ENCODE assay signal across 8 mouse cellular contexts in the genomic region with DNA sequence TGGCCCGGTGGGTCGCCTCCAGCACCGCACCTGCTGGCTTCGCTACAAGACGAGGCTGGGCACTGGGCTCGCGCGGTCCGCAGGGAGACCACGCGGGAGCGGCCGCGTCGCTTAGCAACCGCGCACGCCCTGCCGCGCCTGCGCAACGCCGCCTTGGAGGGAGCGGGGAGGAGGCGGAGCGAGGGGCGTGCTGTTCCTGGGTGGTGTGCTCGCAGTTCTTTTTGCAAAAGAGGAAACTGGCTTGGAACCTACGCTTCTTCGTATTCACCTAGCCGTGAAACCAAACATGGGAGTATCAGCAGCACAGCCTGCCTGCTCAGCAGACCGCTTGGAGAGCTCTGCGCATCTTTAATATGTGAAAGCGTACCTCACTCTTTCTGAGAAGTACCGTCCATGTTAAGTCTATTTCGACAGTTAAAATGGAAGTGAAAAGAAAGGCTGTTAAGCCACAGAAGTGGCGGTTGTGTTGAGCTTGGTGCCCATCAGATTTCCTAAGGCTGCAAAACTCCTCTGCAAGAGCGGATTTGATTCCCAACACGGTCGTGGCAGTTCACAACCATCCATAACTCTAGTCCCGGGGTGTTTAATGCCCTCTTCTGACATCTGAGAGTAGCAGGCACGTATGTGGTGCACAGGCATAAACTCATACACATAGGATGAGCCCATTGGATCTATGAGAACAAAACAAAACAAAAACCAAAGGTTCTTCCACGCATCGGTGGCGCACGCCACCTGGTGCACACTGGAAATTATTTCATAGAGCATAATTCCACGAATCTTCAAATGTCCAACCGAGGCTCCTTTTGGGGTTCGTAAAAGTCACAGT. TPM values are rescaled to one million over a fixed set of nuclear protein-coding genes. Genes with fewer than 3 reads are reported as not detected.
DNase-seq lines count a peak whose midpoint lies in the region; ATAC-seq and TF ChIP-seq lines count a peak whose summit lies in the region.

A gene (minus strand): TSS at position 150 of the 826 bp plus-strand sequence.

- DNase-seq in A20 (ENCODE audit: low read depth, low spot score) = peak; percentile 97
- DNase-seq in heart, embryonic 10.5 days (ENCODE audit: low spot score) = peak; percentile 95
- DNase-seq in liver, embryonic 11.5 days (ENCODE audit: low spot score) = peak; percentile 91
- peak; percentile 93 for DNase-seq in naive thymus-derived CD4-positive, alpha-beta T cell, adult 2 months (ENCODE audit: low read depth)

- H3K4me1 ChIP-seq in bone marrow, adult 2 months (ENCODE audit: control insufficient read depth, insufficient read depth, low read length) = peaks cover 4% of the 10 kb centered on the region; the same call in 1 of the 2 replicates
- 0 out of 2 replicates have a peak, but pooled peaks cover 6% of the 10 kb centered on the region for H3K4me1 ChIP-seq in embryonic facial prominence, embryonic 15.5 days
- peaks cover 19% of the 10 kb centered on the region for H3K4me1 ChIP-seq in heart, embryonic 10.5 days
- H3K4me1 ChIP-seq in kidney, embryonic 15.5 days = peaks cover 30% of the 10 kb centered on the region
- H3K4me1 ChIP-seq in liver, embryonic 11.5 days (replicated peaks; ENCODE audit: control insufficient read depth, insufficient read depth, low read length) = peaks cover 21% of the 10 kb centered on the region
- H3K4me1 ChIP-seq in stomach, embryonic 14.5 days (ENCODE audit: control insufficient read depth, insufficient read depth, low read length) = peaks cover 5% of the 10 kb centered on the region; the same call in 1 of the 2 replicates

- peak; percentile 95 for ATAC-seq in embryonic facial prominence, embryonic 15.5 days (ENCODE audit: insufficient number of reproducible peaks, low FRiP score, low TSS enrichment, low read depth)
- ATAC-seq in kidney, embryonic 15.5 days (replicated peaks; ENCODE audit: low FRiP score) = peak; percentile 99
- peak; percentile 93 for ATAC-seq in liver, embryonic 11.5 days (replicated peaks; ENCODE audit: low FRiP score)
- peak; percentile 96 for ATAC-seq in stomach, embryonic 14.5 days (ENCODE audit: insufficient number of reproducible peaks, insufficient read depth, low FRiP score, low read depth)

- H3K36me3 ChIP-seq in embryonic facial prominence, embryonic 15.5 days = no peaks in the 10 kb centered on the region
- no peaks in the 10 kb centered on the region for H3K36me3 ChIP-seq in heart, embryonic 10.5 days
- H3K36me3 ChIP-seq in kidney, embryonic 15.5 days = no peaks in the 10 kb centered on the region
- no peaks in the 10 kb centered on the region for H3K36me3 ChIP-seq in liver, embryonic 11.5 days (ENCODE audit: control insufficient read depth, insufficient read depth, low read length)
- H3K36me3 ChIP-seq in stomach, embryonic 14.5 days (ENCODE audit: control insufficient read depth, insufficient read depth, low read length) = no peaks in the 10 kb centered on the region

- WGBS in bone marrow, adult 2 months = under 1% methylated on average over 49 of the region's 49 CpGs
- WGBS in embryonic facial prominence, embryonic 15.5 days = 3% methylated on average over 49 of the region's 49 CpGs
- WGBS in heart, embryonic 10.5 days = 5% methylated on average over 49 of the region's 49 CpGs
- WGBS in kidney, embryonic 15.5 days = 4% methylated on average over 49 of the region's 49 CpGs
- 5% methylated on average over 49 of the region's 49 CpGs for WGBS in liver, embryonic 11.5 days
- WGBS in stomach, embryonic 14.5 days = 3% methylated on average over 49 of the region's 49 CpGs

- H3K4me2 ChIP-seq in embryonic facial prominence, embryonic 15.5 days (replicated peaks) = peak within 1 kb of the TSS; percentile 90
- H3K4me2 ChIP-seq in kidney, embryonic 15.5 days = peak within 1 kb of the TSS; percentile 92
- peak within 1 kb of the TSS; percentile 92 for H3K4me2 ChIP-seq in liver, embryonic 11.5 days
- H3K4me2 ChIP-seq in stomach, embryonic 14.5 days (replicated peaks; ENCODE audit: low read depth, low read length) = peak within 1 kb of the TSS; percentile 88

- peak; percentile 59; the same call in 1 of the 2 replicates for TF ChIP-seq CTCF in bone marrow, adult 2 months (IDR thresholded peaks at IDR 0.05; ENCODE audit: control insufficient read depth, insufficient read depth, low read length)

- TF ChIP-seq POLR2A in bone marrow, adult 2 months (IDR thresholded peaks at IDR 0.05; ENCODE audit: borderline replicate concordance, control insufficient read depth, low read depth, low read length) = peak; percentile 61

- H3K9me3 ChIP-seq in embryonic facial prominence, embryonic 15.5 days (replicated peaks) = no peaks in the 10 kb centered on the region
- H3K9me3 ChIP-seq in heart, embryonic 10.5 days = no peaks in the 10 kb centered on the region
- no peaks in the 10 kb centered on the region for H3K9me3 ChIP-seq in kidney, embryonic 15.5 days (replicated peaks)
- H3K9me3 ChIP-seq in liver, embryonic 11.5 days (ENCODE audit: control insufficient read depth, low read length) = no peaks in the 10 kb centered on the region
- H3K9me3 ChIP-seq in stomach, embryonic 14.5 days (ENCODE audit: control insufficient read depth, low read depth, low read length) = no peaks in the 10 kb centered on the region

- H3K9ac ChIP-seq in embryonic facial prominence, embryonic 15.5 days = peak within 1 kb of the TSS; percentile 54
- H3K9ac ChIP-seq in kidney, embryonic 15.5 days = peak within 1 kb of the TSS; percentile 66
- peak within 1 kb of the TSS; percentile 92 for H3K9ac ChIP-seq in liver, embryonic 11.5 days (ENCODE audit: low read depth, low read length)
- H3K9ac ChIP-seq in stomach, embryonic 14.5 days (replicated peaks; ENCODE audit: low read depth, low read length) = peak within 1 kb of the TSS; percentile 60

- H3K27ac ChIP-seq in bone marrow, adult 2 months (ENCODE audit: control insufficient read depth, insufficient read depth, low read depth, low read length, poor library complexity) = peak within 1 kb of the TSS; percentile 82
- peak within 1 kb of the TSS; percentile 96 for H3K27ac ChIP-seq in embryonic facial prominence, embryonic 15.5 days (replicated peaks)
- peak within 1 kb of the TSS; percentile 89 for H3K27ac ChIP-seq in heart, embryonic 10.5 days
- peak within 1 kb of the TSS; percentile 94 for H3K27ac ChIP-seq in kidney, embryonic 15.5 days
- peak within 1 kb of the TSS; percentile 96 for H3K27ac ChIP-seq in liver, embryonic 11.5 days (ENCODE audit: low read depth, low read length)
- peak within 1 kb of the TSS; percentile 85 for H3K27ac ChIP-seq in stomach, embryonic 14.5 days (ENCODE audit: low read length)

- no peaks in the 10 kb centered on the region for H3K27me3 ChIP-seq in embryonic facial prominence, embryonic 15.5 days
- H3K27me3 ChIP-seq in heart, embryonic 10.5 days (ENCODE audit: insufficient read depth, poor library complexity, severe bottlenecking) = no peaks in the 10 kb centered on the region
- H3K27me3 ChIP-seq in kidney, embryonic 15.5 days = no peaks in the 10 kb centered on the region
- no peaks in the 10 kb centered on the region for H3K27me3 ChIP-seq in liver, embryonic 11.5 days (replicated peaks; ENCODE audit: control insufficient read depth, insufficient read depth, low read length)
- no peaks in the 10 kb centered on the region for H3K27me3 ChIP-seq in stomach, embryonic 14.5 days (ENCODE audit: control insufficient read depth, insufficient read depth, low read length)

- H3K4me3 ChIP-seq in bone marrow, adult 2 months (replicated peaks; ENCODE audit: control insufficient read depth, low read depth, low read length) = peak within 1 kb of the TSS; percentile 73
- H3K4me3 ChIP-seq in embryonic facial prominence, embryonic 15.5 days (replicated peaks) = peak within 1 kb of the TSS; percentile 78
- peak within 1 kb of the TSS; percentile 96 for H3K4me3 ChIP-seq in heart, embryonic 10.5 days
- H3K4me3 ChIP-seq in kidney, embryonic 15.5 days (replicated peaks) = peak within 1 kb of the TSS; percentile 88
- peak within 1 kb of the TSS; percentile 94 for H3K4me3 ChIP-seq in liver, embryonic 11.5 days (ENCODE audit: low read depth, low read length)
- peak within 1 kb of the TSS; percentile 66 for H3K4me3 ChIP-seq in stomach, embryonic 14.5 days (ENCODE audit: low read depth, low read length)

RNA-seq across cellular contexts. Expression of the gene that starts here (rescaled TPM):
- polyA plus RNA-seq in bone marrow, adult 2 months (2011; ENCODE audit: insufficient read depth, insufficient read length, low replicate concordance, missing spikeins) = 7.5 and 13.4 TPM in 2 replicates
- polyA plus RNA-seq in embryonic facial prominence, embryonic 15.5 days (2015; fragmentation: Nextera tagmentation; extraction: Ambion mirVana) = 4.6 and 7.1 TPM in 2 replicates
- polyA plus RNA-seq in heart, embryonic 10.5 days (2016; fragmentation: Nextera tagmentation; extraction: Ambion mirVana) = 3.1 and 3.9 TPM in 2 replicates
- 5.2 and 6.8 TPM in 2 replicates for polyA plus RNA-seq in kidney, embryonic 15.5 days (2015; fragmentation: Nextera tagmentation; extraction: Ambion mirVana)
- 11.7 and 16.2 TPM in 2 replicates for polyA plus RNA-seq in liver, embryonic 11.5 days (2014; fragmentation: Nextera tagmentation; extraction: Ambion mirVana)
- polyA plus RNA-seq in stomach, embryonic 14.5 days (2014; fragmentation: Nextera tagmentation; extraction: Ambion mirVana) = 3.5 and 4.6 TPM in 2 replicates

Comparison
In these comparisons a context has a peak if more than half of its experiments do, and no peak if none do; other contexts are left out.
1. Peak in every context shown above with its lines: DNase-seq, ATAC-seq, H3K4me3 ChIP-seq and H3K27ac ChIP-seq.